Mouse (Mus musculus) lung, postnatal 10 days (tissue): ENCODE data around the gene Cacna2d2.
A peak's percentile ranks its signal among the peaks of the same experiment; 100 is the strongest.

Experiments used
- DNase-seq: peaks from one replicate; pipeline ENCODE4 v3.0.0; 2021

The Cacna2d2 gene

DNA sequence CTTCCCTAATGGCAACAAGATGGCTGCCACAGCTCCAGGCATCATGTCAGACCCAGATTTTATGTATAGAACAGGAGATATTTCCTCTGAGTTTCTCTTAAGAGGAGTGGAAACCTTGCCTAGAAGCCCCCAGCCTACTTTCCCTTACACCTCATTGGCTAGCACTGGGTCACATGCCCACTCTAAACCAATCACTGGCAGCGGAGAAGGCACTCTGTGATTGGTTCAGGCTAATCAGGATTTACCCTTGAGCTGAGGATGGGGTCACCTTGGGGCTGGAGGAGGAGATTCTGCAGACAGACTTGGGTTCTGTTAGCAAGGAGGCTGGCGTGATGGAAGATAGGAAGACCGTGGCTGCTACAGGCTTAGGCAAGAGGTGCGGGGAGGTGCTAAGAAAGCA, 10.0 kb downstream of the Cacna2d2 start:
- DNase-seq: no peak

DNA sequence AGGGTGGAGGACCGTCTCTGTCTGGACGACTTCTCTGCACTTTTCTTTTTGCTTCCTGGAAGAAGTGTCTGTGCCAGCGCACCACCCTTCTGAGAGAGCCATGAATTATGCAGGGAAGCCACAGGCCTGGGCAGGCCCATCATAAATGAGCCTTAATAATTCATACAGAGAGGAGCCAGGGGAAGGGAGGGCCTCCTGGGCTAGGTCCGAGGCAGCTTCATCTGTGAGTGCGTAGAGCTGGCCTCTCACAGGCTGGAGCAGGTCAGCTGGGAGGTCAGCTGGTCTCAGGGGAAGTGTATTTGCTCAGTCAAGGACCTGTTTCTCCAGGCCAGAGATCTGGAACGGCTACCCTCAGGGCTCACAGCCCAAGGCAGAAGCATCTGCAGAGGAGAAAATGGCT, 17.7 kb downstream of the Cacna2d2 start:
- DNase-seq: no peak

DNA sequence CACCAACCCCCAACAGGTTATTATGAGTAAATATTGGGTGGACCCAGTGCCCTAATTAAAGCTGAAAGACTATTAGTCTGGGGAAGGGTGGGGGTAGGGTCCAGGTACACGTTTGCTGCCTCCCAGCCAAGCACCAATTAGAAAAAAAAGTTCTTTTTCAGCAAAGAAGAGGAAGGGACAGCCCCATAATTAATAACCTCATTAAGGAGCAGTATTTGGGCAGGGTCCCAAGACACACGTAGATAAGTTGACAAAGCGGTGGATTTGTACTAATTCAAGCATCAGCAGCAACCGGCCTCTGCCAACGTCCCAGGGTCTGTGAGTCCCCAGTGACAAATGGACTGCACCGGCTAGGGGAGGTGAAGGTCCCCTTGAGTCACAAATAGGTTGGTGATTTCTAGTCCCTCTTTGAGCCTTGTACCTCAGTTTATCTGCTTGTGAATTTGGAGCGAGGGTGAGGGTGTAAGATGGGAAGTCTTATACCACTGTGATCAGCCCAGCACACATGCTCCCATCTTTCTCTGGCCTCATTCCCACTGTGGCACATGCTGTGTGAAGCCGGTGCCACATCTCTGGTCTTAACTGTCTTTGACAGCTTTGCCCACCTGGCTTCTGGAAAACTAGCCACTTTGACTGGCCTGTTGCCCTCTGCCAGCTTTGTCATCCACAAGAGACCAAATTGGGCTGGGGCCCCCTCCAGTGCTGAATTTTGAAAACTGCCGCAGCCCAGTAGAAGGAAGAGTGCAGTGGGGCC, 20.3 kb downstream of the Cacna2d2 start:
- no peak for DNase-seq

DNA sequence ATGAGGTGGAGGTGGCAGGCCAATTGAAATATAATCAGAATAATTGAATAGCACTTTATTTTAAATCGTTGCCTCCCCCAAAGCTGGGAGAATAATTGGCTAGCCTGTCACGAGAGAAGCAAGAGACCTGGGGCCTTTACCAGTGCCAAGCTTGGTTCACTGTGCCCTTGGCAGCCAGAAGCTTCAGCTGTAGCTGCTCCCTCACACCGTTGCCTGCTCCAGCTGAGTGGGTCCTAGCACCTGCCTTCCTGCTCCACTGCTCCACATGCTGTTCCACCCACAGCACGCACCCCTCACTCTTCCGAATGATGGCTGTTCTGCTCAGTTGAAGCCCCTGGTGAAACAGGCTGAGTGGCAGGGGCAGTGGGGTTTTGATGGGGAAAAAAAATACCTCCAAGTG, 21.5 kb downstream of the Cacna2d2 start:
- no peak for DNase-seq

DNA sequence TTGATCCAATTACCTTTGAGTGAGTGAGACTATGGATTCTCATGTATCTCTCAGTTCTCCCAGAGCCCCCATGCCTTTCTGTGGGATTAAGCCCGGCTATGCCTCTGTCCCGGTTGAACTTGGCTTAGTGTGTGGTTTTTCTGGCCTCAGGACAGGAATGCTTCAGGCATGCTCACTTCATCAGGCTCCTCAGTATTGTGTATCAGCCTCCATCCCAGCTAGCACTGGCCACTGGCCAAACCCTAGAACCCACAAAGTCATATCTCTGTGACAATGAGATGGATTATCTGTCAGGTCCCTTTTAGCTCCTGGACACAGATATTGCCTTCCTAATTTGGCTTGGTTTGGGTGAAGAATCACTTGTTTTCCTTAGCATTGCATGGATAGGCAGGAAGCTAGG, 23.5 kb downstream of the Cacna2d2 start:
- DNase-seq: no peak

DNA sequence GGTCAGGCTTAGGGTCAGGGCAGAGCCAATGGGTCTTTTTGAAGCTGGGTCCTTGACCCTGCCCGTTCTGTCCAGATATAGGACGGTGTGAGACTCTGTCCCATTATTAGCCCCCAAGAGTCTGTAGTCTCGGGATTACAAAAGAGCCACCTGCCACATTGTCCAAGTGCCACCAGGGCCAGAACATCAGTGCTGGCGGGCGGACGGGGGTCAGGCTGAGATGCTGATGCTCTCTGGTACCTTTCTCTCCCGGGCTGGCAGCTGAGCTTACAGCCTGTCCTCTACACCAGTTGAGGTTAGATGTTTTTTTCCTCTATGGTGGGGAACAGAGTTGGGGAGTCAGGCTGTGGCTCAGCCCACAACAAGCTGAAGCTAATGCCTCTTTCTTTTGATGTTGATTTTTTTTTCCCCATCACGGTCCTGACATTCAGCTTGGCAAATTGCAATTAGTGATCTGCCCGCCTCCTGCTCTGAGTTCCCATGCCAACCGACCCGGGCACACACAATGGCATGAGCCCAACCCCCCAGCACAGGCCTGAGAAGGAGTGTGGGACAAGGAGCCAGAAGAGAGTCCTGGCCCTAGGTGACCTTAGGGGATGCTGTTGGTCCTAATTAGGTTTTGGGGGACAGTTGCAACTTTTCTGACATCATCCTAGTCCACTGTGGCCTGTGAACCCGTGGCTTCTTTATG, 25.2 kb downstream of the Cacna2d2 start:
- DNase-seq: no peak

DNA sequence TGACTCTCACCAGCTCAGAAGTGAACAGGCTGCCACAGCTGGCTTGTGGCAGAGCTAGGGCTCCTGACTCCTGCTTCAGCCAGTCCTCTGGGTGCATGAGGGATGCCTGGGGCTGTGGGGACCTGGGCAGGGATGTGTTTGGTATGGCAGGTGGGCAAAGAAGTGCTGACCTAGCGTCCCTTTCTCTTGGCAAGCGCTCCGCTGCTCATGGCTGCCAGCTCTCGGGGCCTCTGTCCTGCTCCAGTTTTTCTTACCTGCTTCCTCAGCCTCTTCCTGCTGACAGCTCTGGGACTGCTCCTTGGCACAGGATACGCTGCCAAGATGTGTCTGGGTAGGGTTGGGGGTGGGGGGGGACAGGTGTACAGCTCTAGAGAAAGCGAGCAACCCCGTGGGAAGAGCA, 28.5 kb downstream of the Cacna2d2 start:
- DNase-seq: no peak

DNA sequence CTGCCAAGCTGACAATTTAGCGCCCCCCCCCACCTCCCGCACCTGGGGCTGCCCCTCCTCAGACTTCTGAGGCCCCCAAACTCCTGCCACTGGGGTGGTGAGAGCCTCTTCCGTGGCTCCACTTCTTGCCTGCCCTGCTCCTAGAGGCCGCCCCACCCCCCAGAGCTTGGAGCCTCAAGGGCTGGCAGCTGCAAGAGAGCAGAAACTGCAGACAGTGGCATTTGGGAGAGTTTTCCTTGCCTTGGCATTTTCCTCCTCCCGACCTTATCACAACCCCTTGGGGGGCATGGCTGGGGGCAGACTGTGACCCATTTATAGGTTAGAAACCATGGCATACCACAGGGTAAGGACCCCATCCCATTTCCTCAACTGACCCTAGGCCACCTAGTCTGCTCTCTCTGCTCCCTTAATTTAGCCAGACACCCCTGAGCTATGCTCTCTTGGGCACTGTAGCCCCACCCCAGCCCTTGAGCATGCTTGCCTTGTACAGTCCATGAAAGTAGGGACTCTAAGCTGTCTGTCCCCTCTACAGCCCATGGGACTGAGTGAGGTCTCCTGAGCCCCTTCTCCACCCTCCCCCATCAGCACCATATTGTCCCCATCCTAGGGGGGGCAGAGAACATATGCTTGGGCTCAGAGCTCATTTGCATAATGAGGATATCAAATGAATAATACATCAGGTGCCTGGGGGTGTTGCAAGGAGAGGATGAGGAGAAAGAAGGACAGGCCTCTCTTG, 29.2 kb downstream of the Cacna2d2 start:
- no peak for DNase-seq

DNA sequence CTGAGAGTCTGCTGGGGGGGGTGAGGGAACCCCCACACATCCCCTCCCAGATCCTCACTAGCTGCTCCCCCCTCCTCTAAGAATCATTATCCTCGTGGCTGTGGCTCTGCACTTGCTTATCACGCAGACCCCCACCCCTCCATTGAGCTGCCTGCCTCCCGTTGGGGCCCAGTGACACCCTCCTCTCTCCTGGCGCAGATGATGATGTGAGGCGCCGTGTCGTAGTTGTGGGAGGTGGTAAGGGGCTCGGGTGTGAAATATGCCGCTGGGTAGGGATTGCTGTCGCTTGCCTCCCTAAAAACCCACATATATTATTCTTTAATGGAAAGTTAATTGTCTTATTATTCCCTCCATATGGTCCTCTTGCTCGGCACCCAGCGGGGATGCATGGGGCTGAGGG, 31.0 kb downstream of the Cacna2d2 start:
- DNase-seq: no peak

DNA sequence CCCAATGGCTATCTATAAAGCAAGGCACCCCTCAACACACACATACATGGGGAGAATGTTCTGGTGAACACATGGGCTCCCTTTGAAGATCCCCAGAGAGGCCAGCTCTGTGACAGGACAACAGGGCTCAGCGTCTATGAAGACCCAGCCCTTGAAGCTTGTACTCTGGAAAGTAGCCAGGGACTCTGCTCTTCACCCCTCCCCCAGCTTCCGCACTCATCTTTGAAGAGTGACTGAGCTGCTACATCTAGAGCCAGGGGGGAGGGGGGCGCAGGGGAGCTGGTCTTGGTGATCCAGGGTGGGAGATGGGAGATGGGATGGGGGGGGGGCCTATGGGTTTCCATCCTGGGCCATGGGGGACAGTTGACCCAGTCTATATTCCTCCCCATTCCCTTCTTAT, 33.1 kb downstream of the Cacna2d2 start:
- DNase-seq: peak; percentile 50

DNA sequence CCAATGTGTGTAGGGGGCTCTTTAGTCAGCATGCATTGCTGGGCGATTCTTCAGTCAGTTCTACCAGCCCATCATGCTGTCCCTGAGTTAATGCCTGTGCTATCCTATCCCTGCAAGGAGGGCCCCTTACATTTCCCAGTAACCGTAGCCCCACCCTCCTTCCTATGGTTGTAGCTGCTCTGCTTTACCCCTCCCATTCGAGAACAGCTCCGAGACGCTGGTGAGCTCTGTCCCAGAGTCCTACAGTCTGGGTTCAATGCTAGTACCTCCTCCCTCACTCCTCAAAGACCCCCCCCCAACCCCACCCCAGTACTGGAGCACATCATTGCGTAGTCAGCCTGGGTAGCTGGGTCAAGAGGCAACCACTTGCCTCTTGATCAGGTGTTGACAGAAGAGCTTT, 35.4 kb downstream of the Cacna2d2 start:
- no peak for DNase-seq

DNA sequence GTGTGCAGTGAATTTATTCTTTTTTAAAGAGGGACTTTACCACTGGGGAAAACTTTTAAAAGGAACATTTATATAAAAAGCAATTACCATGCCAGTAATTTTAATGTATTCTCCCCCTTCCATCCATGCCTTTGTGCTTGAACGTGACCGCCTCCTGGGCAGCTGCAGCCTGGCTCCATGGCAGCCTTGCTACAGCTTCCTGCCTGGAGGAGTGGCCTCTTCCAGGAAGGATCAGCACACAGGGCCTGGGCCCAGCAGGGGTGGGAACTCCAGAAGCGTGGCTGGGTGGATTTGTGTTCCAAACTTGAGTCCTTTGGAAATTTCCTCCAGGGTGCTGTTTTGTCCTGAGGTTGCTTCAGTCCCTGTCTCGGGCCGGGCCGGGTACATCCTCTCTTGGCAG, 35.9 kb downstream of the Cacna2d2 start:
- no peak for DNase-seq

DNA sequence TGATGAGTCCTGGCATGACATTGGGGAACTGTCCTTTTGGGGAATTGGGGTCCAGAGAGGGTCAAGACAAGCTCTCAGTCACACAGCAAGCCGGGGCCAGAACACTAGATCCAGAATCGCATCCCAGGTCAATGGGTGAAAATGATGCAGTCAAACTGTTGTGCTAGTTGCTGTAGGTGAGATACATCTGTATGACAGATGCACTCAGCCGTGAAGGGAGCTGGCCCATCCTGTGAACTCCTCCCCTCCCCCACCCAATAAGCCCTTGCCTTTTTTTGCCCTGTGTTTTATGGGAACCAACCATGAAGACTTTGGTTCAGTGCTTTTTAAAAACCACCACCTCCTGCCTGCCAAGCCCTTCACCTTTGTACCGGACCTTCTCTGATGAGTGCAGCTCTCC, 43.5 kb downstream of the Cacna2d2 start:
- DNase-seq: no peak

DNA sequence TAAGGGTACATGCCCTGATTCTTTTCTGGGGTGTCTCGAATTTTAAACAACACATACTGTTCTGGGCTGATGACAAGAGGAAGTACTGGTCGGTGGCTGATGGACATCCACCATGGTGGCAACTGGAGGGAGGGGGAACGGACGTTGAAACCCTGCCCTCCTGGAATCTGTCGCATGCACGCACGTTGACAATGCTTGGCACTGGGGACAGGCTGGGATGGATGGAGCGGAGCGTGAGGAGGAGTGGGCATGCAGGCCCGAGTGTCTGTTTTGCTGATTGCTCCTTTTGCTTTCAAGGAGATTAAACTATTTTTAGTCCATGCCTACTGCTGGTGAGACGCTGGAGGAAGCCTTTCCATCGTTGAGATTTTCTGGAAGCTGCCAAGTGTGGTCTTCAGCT, 43.9 kb downstream of the Cacna2d2 start:
- DNase-seq: no peak

DNA sequence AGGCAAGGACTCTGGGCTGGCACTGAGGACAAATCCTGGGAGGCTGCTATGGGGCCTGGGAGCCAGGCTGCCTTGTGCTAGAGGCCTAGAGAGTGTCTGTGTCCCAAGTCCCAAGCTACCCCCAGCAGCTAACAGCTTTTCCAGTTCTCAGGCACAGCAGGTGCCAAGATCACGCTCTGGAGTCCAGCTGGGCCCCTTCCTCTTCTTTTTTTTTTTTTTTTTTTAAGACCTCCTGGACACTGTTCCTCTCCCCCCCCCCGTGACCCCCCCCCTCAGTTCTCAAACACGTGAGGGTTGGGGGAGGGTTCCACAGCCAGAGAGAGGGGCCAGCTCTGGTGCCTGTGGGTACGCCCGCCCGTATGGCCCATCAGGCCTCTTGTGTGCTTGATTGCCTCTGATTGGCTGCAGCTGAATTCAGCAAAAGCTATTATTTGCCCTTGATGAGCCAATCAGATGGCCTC, 45.6 kb downstream of the Cacna2d2 start:
- DNase-seq: no peak

DNA sequence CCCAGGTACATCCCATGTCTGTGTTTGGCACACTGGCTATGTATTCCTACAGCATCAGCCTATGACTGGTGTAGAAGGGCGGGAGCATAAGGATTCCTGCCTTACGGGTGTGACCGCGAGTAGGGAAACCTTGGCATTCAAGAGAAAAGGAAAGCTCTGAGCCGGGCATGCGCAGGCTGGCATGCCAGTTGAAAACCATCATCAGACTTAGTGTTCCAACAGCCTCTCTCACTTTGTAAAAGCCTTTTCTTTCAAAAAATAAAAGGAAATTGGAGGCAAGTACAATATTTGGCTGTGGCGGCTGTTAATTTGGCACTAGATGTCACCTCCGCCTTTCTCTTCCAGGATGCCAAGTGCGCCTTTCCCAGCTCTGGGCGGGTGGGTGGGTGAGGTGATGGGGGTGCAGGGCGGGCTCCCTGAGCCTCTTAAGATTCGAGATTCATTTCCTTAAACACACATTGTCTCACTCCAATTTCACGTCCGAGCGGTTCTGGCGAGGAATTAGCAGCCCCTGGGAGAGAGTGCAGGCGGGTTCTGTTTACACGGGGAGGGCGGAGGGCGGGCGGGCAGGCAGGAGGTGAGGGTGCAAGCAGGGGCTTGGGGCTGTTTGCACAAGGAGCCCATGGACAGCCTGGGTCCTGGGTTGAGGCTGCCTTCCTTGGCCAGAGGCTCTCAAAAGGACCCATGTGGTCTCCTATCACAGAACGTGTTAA, 49.5 kb downstream of the Cacna2d2 start:
- DNase-seq: no peak

DNA sequence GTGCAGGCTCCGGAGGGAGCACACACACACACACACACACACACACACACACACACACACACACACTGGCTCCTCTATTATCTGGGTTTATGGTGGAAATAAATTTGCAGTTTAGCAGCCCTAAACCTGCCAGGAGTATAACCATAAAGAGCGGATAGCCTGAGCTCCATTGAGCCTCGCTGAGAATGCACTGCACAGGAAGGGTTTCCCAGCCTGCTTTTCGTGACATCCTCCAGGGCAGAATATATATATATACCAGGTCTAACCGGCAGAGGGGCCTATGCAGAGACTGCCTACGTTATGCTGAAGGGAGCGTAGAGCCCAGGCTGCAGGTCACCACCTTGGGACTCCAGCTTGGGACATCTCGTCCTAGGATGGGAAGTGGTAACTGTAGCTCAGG, 52.0 kb downstream of the Cacna2d2 start:
- DNase-seq: no peak

DNA sequence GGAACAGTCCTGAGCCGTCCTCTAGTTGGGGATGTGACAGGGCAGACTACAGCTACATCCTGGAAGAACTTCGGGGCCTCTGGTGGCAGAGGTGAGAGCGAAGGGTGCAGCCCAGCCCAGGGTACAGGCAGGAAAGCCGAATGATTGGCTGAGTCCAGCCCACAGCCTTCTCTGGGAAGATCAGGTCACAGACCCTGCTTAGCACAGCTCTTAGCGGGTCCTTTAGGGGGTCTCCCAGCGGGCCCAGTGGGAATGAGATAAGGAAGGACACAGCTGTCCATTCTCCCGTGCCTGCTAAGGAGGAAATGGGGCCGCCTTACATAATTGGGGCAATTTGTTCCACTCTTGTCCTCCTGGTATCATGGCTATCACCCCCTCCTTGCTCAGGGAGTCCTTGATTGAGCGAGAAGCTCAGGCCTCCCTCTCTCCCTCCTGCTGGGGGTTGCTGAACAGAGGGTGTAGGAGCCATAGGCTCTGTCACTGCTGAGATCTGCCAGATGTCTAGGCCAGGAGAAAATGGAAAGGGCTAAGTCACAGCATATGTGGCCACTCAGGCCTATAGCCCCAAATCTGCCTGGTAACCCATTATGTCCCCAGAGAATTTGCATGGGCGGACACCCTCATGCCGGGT, 52.6 kb downstream of the Cacna2d2 start:
- DNase-seq: no peak

DNA sequence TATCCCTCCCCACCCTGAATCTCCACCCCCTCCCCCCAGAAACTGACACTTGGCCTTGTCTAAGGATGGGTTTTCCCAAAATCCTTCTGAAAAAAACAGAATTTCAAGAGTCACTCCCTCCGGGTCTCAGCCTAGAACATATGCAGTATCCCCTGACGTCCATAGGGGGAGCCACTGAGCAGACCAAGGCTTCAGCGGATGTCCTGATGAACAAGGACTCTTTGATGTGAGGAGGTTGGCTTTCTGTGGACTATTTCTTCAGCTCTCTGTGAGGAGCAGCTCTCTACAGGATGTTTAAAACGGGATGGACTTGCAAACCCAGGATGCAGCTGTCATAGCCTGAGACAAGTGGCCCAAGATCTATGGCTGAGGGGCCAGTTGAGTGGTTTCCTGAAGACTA, 53.1 kb downstream of the Cacna2d2 start:
- DNase-seq: peak; percentile 38

DNA sequence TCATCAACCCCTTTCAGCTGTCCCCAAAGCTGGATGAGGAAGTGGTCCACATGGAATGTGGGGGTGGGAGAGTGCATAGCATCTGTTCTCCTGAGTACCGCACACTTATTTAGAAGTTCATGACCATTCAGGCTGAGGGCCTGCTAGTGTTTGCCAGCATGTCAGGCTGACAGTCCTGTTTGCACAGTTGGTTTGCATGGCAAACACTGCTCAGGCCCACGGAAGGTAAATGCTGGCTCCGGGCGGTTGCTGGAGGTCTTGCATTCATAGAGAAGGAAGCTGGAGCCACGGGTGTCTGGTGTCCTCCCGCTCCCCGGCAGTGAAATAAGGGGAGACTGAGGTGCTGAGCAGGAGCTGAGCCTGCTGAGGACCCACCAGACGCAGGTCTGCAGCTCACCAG, 53.7 kb downstream of the Cacna2d2 start:
- no peak for DNase-seq

DNA sequence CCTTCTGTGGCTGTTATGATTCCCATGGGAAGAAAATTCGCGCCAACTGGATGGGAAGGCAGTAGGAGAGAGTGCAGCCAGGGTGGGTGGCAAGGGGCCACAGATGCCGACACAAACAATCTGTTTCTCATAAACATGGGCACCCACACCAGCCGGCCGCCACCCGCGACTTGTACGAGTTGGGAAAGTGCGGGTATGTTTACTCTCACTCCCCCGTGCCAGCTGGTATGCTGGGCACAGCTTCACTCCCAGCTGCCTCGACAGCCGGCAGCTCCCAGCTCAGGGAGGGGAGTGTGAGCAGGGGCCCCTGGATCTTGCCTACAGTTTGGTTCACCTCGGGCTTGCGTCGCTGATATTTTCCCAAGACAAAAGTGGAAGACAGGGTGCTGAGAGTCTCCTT, 57.3 kb downstream of the Cacna2d2 start:
- DNase-seq: no peak

DNA sequence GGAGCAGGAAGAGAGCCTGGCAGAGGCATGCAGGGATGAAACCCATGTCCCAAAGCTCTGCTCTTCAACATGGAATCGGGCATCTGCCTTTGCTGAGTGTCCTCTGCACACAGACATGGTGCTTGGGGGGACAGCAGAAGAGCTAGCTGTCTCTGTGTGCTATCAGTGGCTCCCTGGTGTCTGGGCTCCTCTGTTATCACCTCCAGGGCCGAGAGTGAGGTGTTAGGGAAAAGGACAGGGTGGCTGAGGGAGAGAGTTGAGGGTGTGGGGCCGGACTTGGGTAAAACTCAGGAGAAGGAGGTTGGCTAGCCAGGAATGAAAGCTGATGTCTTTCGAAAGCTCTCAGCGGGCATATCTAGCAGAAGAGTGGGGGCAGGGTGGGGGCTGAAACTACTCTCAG, 63.5 kb downstream of the Cacna2d2 start:
- DNase-seq: no peak

DNA sequence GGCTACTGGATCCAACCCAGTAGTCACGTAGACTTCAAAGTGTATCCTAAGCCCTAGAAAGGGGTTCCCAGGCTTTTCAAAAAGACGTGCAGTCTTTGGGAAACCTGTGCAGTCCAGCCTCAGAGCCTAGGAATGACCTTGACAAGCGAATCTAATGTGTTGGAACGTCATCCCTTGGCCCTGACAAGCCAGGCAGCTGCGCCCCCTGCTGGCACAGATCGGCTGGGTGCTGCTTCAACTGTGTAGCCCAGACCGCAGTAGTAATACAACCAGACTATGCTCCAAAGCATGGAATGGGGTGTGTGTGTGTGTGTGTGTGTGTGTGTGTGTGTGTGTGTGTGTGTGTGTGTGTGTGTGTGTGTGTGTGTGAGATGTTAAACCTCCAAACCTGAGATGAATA, 64.1 kb downstream of the Cacna2d2 start:
- DNase-seq: peak; percentile 85
